ENCODE assay signal across 18 mouse cellular contexts in the genomic region with DNA sequence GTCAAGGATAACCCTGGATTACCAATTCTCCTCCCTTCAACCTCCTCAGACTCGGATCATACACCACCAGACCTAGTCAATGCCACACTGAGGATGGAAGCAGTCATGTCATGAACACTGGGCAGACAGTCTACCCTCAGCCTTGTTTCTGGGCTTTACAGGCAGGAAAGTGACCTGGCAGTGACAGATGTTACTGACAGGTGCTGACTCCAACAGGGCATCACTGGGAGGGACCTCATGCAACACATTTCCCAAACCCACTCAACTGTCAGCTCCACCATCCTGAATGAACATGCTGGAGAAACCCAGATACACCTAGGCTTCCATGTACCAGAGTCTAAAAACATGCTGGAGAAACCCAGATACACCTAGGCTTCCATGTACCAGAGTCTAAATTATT. TPM values are rescaled to one million over a fixed set of nuclear protein-coding genes. Genes with fewer than 3 reads are reported as not detected.
DNase-seq lines count a peak whose midpoint lies in the region; ATAC-seq and TF ChIP-seq lines count a peak whose summit lies in the region.
"Had no signal": no experiment of that assay in that cellular context is flagged by ENCODE, and none has a peak within 500 bp of the region (broad histone marks: within the 10 kb centered on the region; RNA-seq: fewer than 3 reads in every experiment).

No protein-coding gene starts in this region.

- no peak for ATAC-seq in intestine, embryonic 16.5 days
- no peak for ATAC-seq in intestine, postnatal 0 days
- no peak for ATAC-seq in G1E (ENCODE audit: extremely low read depth, insufficient number of reproducible peaks, low FRiP score, poor library complexity, severe bottlenecking)
- ATAC-seq in stomach, embryonic 16.5 days (ENCODE audit: insufficient read depth, low FRiP score), result no peak
- ATAC-seq: hindbrain, embryonic 16.5 days had no signal

- no peak for TF ChIP-seq POLR2A in embryonic fibroblast, embryonic 13.5 days (IDR thresholded peaks at IDR 0.05; ENCODE audit: low read depth, low read length)

- WGBS in intestine, embryonic 16.5 days, result 73% methylated on average over 1 of the region's 1 CpGs
- 57% methylated on average over 1 of the region's 1 CpGs for WGBS in intestine, postnatal 0 days
- 59% methylated on average over 1 of the region's 1 CpGs for WGBS in stomach, embryonic 16.5 days

- no peaks in the 10 kb centered on the region for H3K9me3 ChIP-seq in intestine, embryonic 16.5 days (ENCODE audit: control insufficient read depth, low read length)
- H3K9me3 ChIP-seq in intestine, postnatal 0 days (ENCODE audit: control insufficient read depth), result no peaks in the 10 kb centered on the region
- no peaks in the 10 kb centered on the region for H3K9me3 ChIP-seq in G1E (replicated peaks)
- H3K9me3 ChIP-seq in stomach, embryonic 16.5 days (replicated peaks; ENCODE audit: control insufficient read depth, low read length), result no peaks in the 10 kb centered on the region
- H3K9me3 ChIP-seq: embryonic facial prominence, embryonic 12.5 days; forebrain, embryonic 12.5 days; hindbrain, embryonic 12.5 days had no signal

- peaks cover 12% of the 10 kb centered on the region for H3K4me1 ChIP-seq in intestine, embryonic 16.5 days (ENCODE audit: control insufficient read depth, insufficient read depth, low read length)
- peaks cover 5% of the 10 kb centered on the region; the same call in 1 of the 2 replicates for H3K4me1 ChIP-seq in intestine, postnatal 0 days (replicated peaks; ENCODE audit: control insufficient read depth, insufficient read depth, low read length)
- H3K4me1 ChIP-seq in G1E (ENCODE audit: insufficient read depth, low read depth, low read length), result peaks cover 30% of the 10 kb centered on the region
- H3K4me1 ChIP-seq in embryonic fibroblast, embryonic 13.5 days (ENCODE audit: control insufficient read depth, insufficient read depth, low read length), result peaks cover 20% of the 10 kb centered on the region
- H3K4me1 ChIP-seq in stomach, embryonic 16.5 days (ENCODE audit: control insufficient read depth, insufficient read depth, low read length), result peaks cover 15% of the 10 kb centered on the region

- no peaks in the 10 kb centered on the region for H3K36me3 ChIP-seq in intestine, embryonic 16.5 days (ENCODE audit: control insufficient read depth, insufficient read depth, low read length)
- no peaks in the 10 kb centered on the region for H3K36me3 ChIP-seq in intestine, postnatal 0 days (ENCODE audit: control insufficient read depth, insufficient read depth)
- peaks cover 12% of the 10 kb centered on the region for H3K36me3 ChIP-seq in G1E (replicated peaks)
- no peaks in the 10 kb centered on the region for H3K36me3 ChIP-seq in stomach, embryonic 16.5 days (ENCODE audit: control insufficient read depth, insufficient read depth, low read length)
- H3K36me3 ChIP-seq: embryonic facial prominence, embryonic 12.5 days; forebrain, embryonic 12.5 days; hindbrain, embryonic 12.5 days had no signal

- no peak for DNase-seq in G1E (ENCODE audit: low spot score)
- no peak for DNase-seq in gastrocnemius, adult 8-10 months (ENCODE audit: low spot score in 2 of 2)
- no peak for DNase-seq in embryo, embryonic 11 days
- DNase-seq: adrenal gland, postnatal 10 days; cerebellum, adult 11 months; cerebellum, adult 9-10 months; forebrain, postnatal 0 days; gastrocnemius, postnatal 25 days; heart, postnatal 10 days; heart, postnatal 4 days had no signal

- no peak for TF ChIP-seq CTCF in intestine, postnatal 0 days (IDR thresholded peaks at IDR 0.05; ENCODE audit: low read depth)
- TF ChIP-seq CTCF in G1E (IDR thresholded peaks at IDR 0.05; ENCODE audit: low read depth, low read length), result no peak
- TF ChIP-seq CTCF in embryonic fibroblast, embryonic 13.5 days (IDR thresholded peaks at IDR 0.05; ENCODE audit: borderline replicate concordance, insufficient read depth, low read length), result no peak

- no peak overlapping the region for H3K4me3 ChIP-seq in intestine, embryonic 16.5 days (ENCODE audit: low read length)
- no peak overlapping the region for H3K4me3 ChIP-seq in intestine, postnatal 0 days (ENCODE audit: low read depth, low read length)
- peak overlapping the region; percentile 10; the same call in 1 of the 2 replicates for H3K4me3 ChIP-seq in G1E (ENCODE audit: low read depth, low read length)
- H3K4me3 ChIP-seq in embryonic fibroblast, embryonic 13.5 days (ENCODE audit: insufficient read depth, low read length), result no peak overlapping the region
- H3K4me3 ChIP-seq in stomach, embryonic 16.5 days (replicated peaks; ENCODE audit: low read length), result no peak overlapping the region
- H3K4me3 ChIP-seq: embryonic facial prominence, embryonic 12.5 days; forebrain, embryonic 12.5 days; hindbrain, embryonic 12.5 days had no signal

- H3K27me3 ChIP-seq in intestine, embryonic 16.5 days (replicated peaks; ENCODE audit: control insufficient read depth, insufficient read depth, low read length), result no peaks in the 10 kb centered on the region
- no peaks in the 10 kb centered on the region for H3K27me3 ChIP-seq in intestine, postnatal 0 days (replicated peaks; ENCODE audit: control insufficient read depth, insufficient read depth, low read length)
- H3K27me3 ChIP-seq in G1E (ENCODE audit: insufficient read depth, low read length), result no peaks in the 10 kb centered on the region
- H3K27me3 ChIP-seq in stomach, embryonic 16.5 days (ENCODE audit: control insufficient read depth, insufficient read depth, low read length), result no peaks in the 10 kb centered on the region
- H3K27me3 ChIP-seq: embryonic facial prominence, embryonic 12.5 days; forebrain, embryonic 12.5 days; hindbrain, embryonic 12.5 days had no signal

- H3K4me2 ChIP-seq in intestine, embryonic 16.5 days (ENCODE audit: low read depth, low read length), result no peak overlapping the region
- H3K4me2 ChIP-seq in intestine, postnatal 0 days (replicated peaks; ENCODE audit: low read depth), result no peak overlapping the region
- H3K4me2 ChIP-seq in stomach, embryonic 16.5 days (ENCODE audit: low read depth, low read length), result no peak overlapping the region
- H3K4me2 ChIP-seq: embryonic facial prominence, embryonic 12.5 days; forebrain, embryonic 12.5 days; hindbrain, embryonic 12.5 days had no signal

- H3K27ac ChIP-seq in intestine, embryonic 16.5 days (ENCODE audit: low read length), result peak overlapping the region; percentile 17; the same call in 1 of the 2 replicates
- H3K27ac ChIP-seq in intestine, postnatal 0 days (ENCODE audit: low read depth, low read length), result no peak overlapping the region
- peak overlapping the region; percentile 47 for H3K27ac ChIP-seq in embryonic fibroblast, embryonic 13.5 days (ENCODE audit: insufficient read depth, low read length)
- H3K27ac ChIP-seq in stomach, embryonic 16.5 days (ENCODE audit: low read length), result peak overlapping the region; percentile 29; the same call in 1 of the 2 replicates
- H3K27ac ChIP-seq: embryonic facial prominence, embryonic 12.5 days; forebrain, embryonic 12.5 days; hindbrain, embryonic 12.5 days had no signal

- H3K9ac ChIP-seq in intestine, embryonic 16.5 days (ENCODE audit: low read depth, low read length), result no peak overlapping the region
- no peak overlapping the region for H3K9ac ChIP-seq in intestine, postnatal 0 days (ENCODE audit: low read depth, low read length)
- H3K9ac ChIP-seq in stomach, embryonic 16.5 days (ENCODE audit: low read length), result no peak overlapping the region
- H3K9ac ChIP-seq: embryonic facial prominence, embryonic 12.5 days; forebrain, embryonic 12.5 days; forebrain, postnatal 0 days; hindbrain, embryonic 12.5 days had no signal

RNA-seq across cellular contexts. Expression of gene Sorbs1, which starts 51.9 kb away (rescaled TPM):
- 80.0 and 84.3 TPM in 2 replicates for polyA plus RNA-seq in intestine, embryonic 16.5 days (2015; fragmentation: Nextera tagmentation; extraction: Ambion mirVana)
- 73.8 and 86.2 TPM in 2 replicates for polyA plus RNA-seq in intestine, postnatal 0 days (2015; fragmentation: Nextera tagmentation; extraction: Ambion mirVana)
- 50.6 and 64.2 TPM in 2 replicates for total RNA-seq in G1E (2014; fragmentation: Nextera tagmentation)
- total RNA-seq in G1E (2017), result 12.6 and 19.2 TPM in 2 replicates
- 7.4 and 9.2 TPM in 2 replicates for polyA plus RNA-seq in G1E (2012)
- 111 and 180 TPM in 2 replicates for polyA plus RNA-seq in embryonic fibroblast, embryonic 13.5 days (2011; ENCODE audit: insufficient read length, low read depth, missing spikeins)
- polyA plus RNA-seq in stomach, embryonic 16.5 days (2015; fragmentation: Nextera tagmentation; extraction: Ambion mirVana), result 106 and 114 TPM in 2 replicates
- total RNA-seq in gastrocnemius, adult 8-10 months (2022), result 100 to 1,000 TPM; 169 to 173 (median 171) TPM
